Mouse (Mus musculus) heart, postnatal 0 days (tissue): ENCODE measurements around the gene 4930544D05Rik.

Source experiments
- CTCF ChIP-seq: IDR thresholded peaks from 2 replicates; pipeline ENCODE4 v1.5.1; 2016; ENCODE audit warnings: antibody characterized with exemption, control low read depth, low read depth
- EP300 ChIP-seq: IDR thresholded peaks from 2 replicates; pipeline ENCODE4 v1.6.1; 2016; ENCODE audit warnings: antibody characterized with exemption, low read depth

DNA sequence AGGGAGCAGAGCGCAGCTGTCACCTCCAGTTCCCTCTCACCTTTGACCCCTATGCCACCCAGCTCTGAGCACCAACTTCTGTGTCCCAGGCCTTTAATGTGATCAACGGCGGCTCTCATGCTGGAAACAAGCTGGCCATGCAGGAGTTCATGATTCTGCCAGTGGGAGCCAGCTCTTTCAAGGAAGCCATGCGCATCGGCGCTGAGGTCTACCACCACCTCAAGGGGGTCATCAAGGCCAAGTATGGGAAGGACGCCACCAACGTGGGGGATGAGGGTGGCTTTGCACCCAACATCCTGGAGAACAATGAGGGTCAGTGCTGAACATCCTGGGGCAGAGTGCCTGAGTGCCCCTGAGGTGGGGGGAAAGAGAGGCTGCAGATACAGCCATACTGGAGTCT, 44.9 kb downstream of the 4930544D05Rik start:
- TF ChIP-seq CTCF (no peak), EP300 (no peak)
